Mouse (Mus musculus): ENCODE results near the gene Gm28308. TPM values are rescaled to one million over a fixed set of nuclear protein-coding genes. Genes with fewer than 3 reads are reported as not detected.

Gene Gm28308
- polyA plus RNA-seq, 1 experiment from 2014 or later, result not detected

DNA sequence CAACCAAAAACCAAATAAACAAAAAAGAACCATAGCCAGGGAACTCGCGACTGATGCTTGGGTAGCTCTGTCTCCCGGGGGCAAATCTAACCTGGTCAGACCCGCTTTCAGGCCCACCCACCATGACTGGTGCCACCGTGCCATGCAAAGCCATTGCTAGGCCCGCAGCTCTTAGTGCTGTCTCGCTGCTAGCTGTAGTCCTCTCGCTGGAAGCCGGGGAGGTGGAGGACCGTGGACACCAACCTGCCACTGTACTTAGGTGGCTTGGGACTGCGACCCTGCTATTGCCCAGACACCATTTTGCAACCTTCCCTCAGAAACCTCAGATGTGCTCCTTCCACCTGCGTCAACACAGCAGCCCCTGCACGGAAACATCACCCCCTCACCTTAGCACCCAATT, 1.2 kb downstream of the Gm28308 start:
- Histone ChIP-seq H3K4me2 (replicated peaks) (no peak overlapping the region), H3K4me1 (peaks cover 3% of the 10 kb centered on the region), H3K9me3 (no peaks in the 10 kb centered on the region), H3K9ac (no peak overlapping the region), H3K27ac (no peak overlapping the region), H3K36me3 (no peaks in the 10 kb centered on the region), H3K27me3 (peaks cover 95% of the 10 kb centered on the region), H3K4me3 (no peak overlapping the region)
- 3% methylated on average over 13 of the region's 13 CpGs for WGBS
- ATAC-seq (ENCODE audit: insufficient number of reproducible peaks, insufficient read depth, low FRiP score, low TSS enrichment), result no peak

DNA sequence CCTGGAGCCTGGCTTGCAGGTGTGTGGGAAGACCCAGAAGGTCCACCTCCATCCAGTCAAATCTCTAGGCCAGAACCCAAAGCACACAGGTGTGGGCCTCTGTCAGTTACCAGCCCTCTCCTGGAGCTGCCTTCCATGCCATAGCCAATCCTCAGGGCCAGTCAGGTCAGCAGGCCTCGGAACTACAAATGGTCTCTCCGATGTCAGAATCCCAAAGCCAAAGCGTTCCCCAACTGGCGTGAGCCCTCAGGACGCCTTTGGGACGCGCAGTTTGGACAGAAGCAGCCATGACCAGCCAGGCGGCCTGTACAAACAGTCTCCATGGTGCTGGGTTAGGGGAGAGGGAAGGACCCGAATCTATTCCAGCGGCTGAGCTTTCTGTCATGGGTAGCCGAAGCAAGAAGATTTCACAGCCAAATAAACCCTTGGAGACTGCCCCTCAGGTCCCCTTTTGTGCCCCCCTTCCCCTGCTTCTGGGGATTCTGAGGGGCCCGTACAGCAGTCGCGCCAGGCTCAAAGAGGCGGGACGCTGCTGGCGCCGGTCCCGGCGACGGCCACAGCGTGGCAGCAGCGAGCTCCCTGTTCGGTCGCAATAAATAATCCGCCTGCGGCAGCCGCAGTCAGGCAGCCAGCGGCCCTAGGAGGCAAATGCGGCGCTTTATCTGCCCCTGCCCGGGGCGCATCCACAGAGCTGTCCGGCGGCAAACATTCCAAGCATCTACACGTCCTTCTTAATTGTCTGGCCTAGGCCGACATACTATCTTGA, 1.8 kb downstream of the Gm28308 start:
- no peak overlapping the region for H3K9ac ChIP-seq
- ATAC-seq (ENCODE audit: insufficient number of reproducible peaks, insufficient read depth, low FRiP score, low TSS enrichment), result no peak

DNA sequence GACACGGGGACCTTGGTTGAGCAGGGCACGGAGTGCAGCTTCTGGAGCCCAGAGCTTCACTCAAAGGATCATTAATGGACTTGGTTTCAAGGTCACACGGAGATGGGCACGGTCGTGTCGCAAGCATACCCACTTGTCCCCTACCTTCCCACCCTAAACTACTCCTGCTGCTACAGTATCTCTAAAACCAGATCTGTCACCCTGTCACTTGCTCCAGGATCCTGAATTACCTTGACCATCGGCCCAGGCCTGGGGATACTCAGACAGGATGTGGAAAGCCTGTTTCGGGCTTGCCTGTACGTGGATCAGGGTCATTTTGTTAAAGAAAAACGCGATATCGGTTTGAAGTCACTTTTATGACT, 3.5 kb downstream of the Gm28308 start:
- Histone ChIP-seq H3K4me3 (no peak overlapping the region), H3K9me3 (no peaks in the 10 kb centered on the region), H3K36me3 (no peaks in the 10 kb centered on the region), H3K27ac (no peak overlapping the region), H3K9ac (no peak overlapping the region), H3K27me3 (peaks cover 95% of the 10 kb centered on the region), H3K4me1 (no peaks in the 10 kb centered on the region), H3K4me2 (replicated peaks) (no peak overlapping the region)
- 5% methylated on average over 12 of the region's 12 CpGs for whole genome bisulfite sequencing
- ATAC-seq (ENCODE audit: insufficient number of reproducible peaks, insufficient read depth, low FRiP score, low TSS enrichment), result no peak

More for the DNA sequence above, 1.8 kb downstream of the Gm28308 start:
- Histone ChIP-seq H3K27ac (no peak overlapping the region), H3K4me1 (no peaks in the 10 kb centered on the region), H3K36me3 (no peaks in the 10 kb centered on the region), H3K4me3 (no peak overlapping the region), H3K9me3 (no peaks in the 10 kb centered on the region), H3K27me3 (peaks cover 95% of the 10 kb centered on the region), H3K4me2 (replicated peaks) (no peak overlapping the region)
- WGBS, result under 1% methylated on average over 37 of the region's 37 CpGs

DNA sequence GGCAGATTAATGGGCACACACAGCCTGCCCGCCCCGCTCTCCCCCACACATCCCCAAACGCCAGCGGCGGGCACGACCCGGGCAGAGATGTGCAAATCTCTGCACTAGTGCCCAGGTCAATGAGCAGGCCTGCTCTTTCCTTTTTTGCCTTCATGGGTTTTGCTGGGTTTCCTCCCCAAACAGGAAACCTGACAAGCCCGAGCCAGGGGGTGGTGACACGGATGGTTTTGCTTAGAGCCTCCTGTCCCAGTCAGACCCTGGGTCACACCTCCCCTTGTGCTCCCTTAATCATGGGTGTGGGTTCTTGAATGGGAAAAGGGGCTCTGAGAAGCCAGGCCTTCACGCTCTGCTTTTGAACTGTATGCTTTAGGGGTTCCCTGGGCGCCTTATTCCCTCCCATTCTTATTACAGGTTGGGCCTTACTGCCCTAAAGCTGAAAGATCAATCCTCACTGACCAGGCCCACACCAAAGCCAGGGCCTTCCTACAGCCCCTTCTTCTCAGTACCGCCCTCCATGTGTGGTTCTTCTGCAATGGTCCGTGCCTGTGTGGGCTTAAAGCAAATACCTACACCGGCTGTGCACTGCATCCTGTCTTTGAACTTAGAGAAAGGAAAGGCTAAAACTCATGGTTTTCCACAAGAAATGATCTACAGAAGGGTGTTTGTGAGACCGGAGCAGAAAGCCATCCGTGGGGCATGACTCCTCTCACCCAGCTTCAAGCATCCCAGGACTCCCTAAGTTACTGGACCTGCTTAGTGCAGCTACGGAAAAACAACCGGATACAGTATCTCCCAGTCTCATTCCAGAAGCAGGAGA, 4.1 kb downstream of the Gm28308 start:
- no peak overlapping the region for H3K4me3 ChIP-seq
- peaks cover 95% of the 10 kb centered on the region for H3K27me3 ChIP-seq
- no peak overlapping the region for H3K4me2 ChIP-seq (replicated peaks)
- no peaks in the 10 kb centered on the region for H3K9me3 ChIP-seq
- H3K9ac ChIP-seq, result no peak overlapping the region
- 3% methylated on average over 18 of the region's 18 CpGs for WGBS
- H3K4me1 ChIP-seq, result 0 out of 2 replicates have a peak, but pooled peaks cover 4% of the 10 kb centered on the region
- H3K36me3 ChIP-seq, result no peaks in the 10 kb centered on the region
- no peak for ATAC-seq (ENCODE audit: insufficient number of reproducible peaks, insufficient read depth, low FRiP score, low TSS enrichment)
- H3K27ac ChIP-seq, result no peak overlapping the region

DNA sequence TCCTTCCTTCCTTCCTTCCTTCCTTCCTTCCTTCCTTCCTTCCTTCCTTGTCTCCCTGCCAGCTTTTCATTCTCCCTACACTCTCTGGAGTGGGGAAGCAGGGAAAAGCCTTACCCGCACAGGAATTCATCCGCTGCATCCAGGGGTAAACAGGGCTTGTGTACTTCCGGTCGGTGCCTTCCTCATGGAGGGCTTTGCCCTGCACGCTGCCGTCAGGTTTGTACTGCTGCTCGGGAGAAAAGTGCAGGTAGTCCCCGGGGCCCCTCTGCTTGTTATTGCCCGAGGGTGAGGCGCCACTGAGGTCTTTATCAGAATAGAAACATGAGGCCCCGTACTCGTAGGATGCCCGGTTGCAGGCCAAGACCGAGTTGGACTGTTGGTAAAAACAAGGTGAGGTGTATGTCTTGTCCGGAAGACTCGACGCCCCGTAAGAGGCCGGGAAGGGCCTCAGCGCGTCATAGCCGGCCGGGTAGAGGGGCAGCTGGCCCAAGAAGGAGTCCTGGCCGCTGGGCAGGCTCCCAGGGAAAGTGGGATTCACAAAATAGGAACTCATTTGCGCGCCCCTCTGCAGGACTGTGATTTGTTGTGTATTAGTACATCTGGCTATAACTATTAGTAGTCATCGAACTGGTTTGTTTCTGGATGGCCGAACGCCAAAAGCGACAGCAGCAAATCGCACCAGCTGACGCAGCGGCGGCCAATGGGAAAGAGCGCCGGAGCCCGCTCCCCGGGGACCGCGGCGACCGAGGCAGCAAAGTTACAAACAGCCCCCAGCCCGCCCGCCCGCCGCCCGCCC, 4.9 kb downstream of the Gm28308 start, which contains the start of gene Hoxa6:
Gene Hoxa6 (minus strand): TSS at position 651 of the 796 bp plus-strand sequence.
- Histone ChIP-seq H3K4me1 (0 out of 2 replicates have a peak, but pooled peaks cover 9% of the 10 kb centered on the region), H3K4me2 (replicated peaks) (no peak within 1 kb of the TSS), H3K4me3 (no peak within 1 kb of the TSS), H3K27me3 (peaks cover 97% of the 10 kb centered on the region), H3K27ac (no peak within 1 kb of the TSS), H3K9ac (no peak within 1 kb of the TSS), H3K36me3 (no peaks in the 10 kb centered on the region), H3K9me3 (no peaks in the 10 kb centered on the region)
- ATAC-seq (ENCODE audit: insufficient number of reproducible peaks, insufficient read depth, low FRiP score, low TSS enrichment), result no peak
- WGBS, result under 1% methylated on average over 47 of the region's 47 CpGs

DNA sequence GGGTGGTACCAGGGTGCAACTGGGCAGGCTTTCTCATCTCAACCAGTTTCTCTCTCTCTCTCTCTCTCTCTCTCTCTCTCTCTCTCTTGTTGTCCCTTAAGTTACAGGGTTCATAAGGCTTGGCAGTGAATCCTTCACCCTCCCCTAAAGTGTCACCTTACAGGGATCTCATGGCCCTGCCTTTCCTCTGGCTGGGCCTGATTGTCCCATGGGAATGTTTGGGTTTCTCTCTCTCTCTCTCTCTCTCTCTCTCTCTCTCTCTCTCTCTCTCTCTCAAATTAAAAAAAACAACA, 5.5 kb downstream of the Gm28308 start:
- H3K4me3 ChIP-seq, result no peak overlapping the region
- H3K4me2 ChIP-seq (replicated peaks), result no peak overlapping the region
- H3K27ac ChIP-seq, result no peak overlapping the region
- ATAC-seq (ENCODE audit: insufficient number of reproducible peaks, insufficient read depth, low FRiP score, low TSS enrichment), result no peak
- H3K27me3 ChIP-seq, result peaks cover 99% of the 10 kb centered on the region
- no peak overlapping the region for H3K9ac ChIP-seq
- no peaks in the 10 kb centered on the region for H3K9me3 ChIP-seq
- 0 out of 2 replicates have a peak, but pooled peaks cover 9% of the 10 kb centered on the region for H3K4me1 ChIP-seq
- no peaks in the 10 kb centered on the region for H3K36me3 ChIP-seq

DNA sequence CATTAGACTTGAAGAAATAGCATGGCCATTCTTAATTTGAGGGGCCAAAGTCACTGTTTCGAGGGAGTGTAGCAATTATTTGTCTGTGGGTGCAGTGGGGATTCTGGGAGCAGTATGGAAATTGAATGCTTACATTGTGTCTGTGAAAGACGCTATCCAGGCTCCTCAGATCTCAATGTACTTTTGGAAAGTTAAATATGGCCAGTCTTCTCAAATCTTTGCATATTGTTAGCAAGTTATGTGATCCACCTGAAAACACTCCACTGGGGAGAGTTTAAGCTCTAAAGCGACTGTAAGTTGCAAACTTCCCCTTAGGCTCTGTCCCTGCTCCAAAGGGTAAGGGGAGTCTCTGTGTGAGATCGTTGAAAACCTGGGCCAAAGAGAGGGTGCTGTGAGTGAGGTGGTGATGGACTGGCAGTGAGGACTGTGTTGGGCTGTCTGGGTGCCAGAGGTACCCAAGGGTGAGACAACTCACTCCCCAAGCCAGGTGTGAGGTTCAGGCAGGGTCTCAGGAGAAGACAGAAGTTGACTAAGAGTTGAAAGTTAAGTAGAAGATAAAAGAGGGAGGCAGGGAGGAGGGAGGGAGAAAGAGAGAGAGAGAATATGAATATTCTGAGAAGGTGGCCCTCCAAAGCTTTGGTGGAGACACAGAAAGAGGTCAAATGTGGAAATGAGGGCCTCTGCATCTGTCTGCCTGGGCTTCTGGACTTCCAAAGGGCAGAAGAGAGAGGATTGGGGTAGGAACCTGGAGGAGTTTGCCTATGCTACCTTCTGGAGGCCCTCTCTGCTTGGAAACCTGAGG, 6.1 kb downstream of the Gm28308 start:
- H3K9ac ChIP-seq, result no peak overlapping the region
- no peak overlapping the region for H3K4me3 ChIP-seq
- H3K27me3 ChIP-seq, result peaks cover 98% of the 10 kb centered on the region
- ATAC-seq (ENCODE audit: insufficient number of reproducible peaks, insufficient read depth, low FRiP score, low TSS enrichment), result no peak
- no peak overlapping the region for H3K4me2 ChIP-seq (replicated peaks)
- 3% methylated on average over 4 of the region's 4 CpGs for WGBS
- no peak overlapping the region for H3K27ac ChIP-seq
- 0 out of 2 replicates have a peak, but pooled peaks cover 9% of the 10 kb centered on the region for H3K4me1 ChIP-seq
- H3K36me3 ChIP-seq, result no peaks in the 10 kb centered on the region
- no peaks in the 10 kb centered on the region for H3K9me3 ChIP-seq

DNA sequence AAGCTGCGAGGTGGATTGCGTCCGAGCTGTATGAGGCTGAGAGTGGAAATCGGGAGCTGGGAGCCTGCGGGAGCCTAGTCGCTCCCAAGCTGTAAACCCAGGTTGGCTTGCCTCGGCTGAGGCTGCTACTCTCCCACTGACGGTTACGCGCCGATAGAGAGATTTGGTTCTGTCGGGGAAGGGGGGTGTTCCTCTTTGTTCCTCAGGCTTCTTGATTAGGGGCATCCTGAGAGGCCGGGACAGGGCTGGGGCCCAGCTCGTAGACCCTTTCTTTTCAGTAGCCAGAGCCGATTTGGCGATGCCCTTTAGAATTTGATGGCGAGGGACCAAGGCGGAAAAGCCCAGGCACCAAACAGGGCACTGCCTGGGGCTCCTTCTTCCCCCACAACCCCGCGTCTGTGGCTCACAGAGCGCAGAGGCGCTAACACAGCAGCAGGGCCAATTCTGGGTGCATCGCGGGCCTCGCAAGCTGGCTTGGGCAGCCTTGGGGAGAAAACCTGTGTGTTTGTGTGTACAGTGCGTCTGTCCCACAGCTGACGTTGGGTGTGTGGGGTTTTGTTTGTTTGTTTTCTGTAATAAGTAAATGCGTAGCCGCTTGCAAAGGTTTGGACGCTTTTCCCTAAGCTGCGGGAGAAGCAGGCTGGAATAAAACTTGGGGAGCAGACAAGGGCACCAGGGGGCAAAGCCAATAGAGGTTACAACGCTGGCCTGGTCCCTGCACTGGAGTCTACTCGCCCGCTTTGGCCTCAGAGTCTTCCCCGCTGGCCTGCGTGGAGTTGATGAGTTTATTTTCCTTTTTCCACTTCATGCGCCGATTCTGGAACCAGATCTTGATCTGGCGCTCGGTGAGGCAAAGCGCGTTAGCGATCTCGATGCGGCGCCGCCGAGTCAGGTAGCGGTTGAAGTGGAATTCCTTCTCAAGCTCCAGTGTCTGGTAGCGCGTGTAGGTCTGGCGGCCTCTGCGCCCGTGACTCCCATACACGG, 7.2 kb downstream of the Gm28308 start:
- Histone ChIP-seq H3K4me1 (0 out of 2 replicates have a peak, but pooled peaks cover 9% of the 10 kb centered on the region), H3K9me3 (no peaks in the 10 kb centered on the region), H3K27ac (no peak overlapping the region), H3K9ac (no peak overlapping the region), H3K27me3 (peaks cover 92% of the 10 kb centered on the region), H3K4me2 (replicated peaks) (no peak overlapping the region), H3K4me3 (no peak overlapping the region), H3K36me3 (no peaks in the 10 kb centered on the region)
- 1% methylated on average over 55 of the region's 55 CpGs for WGBS
- no peak for ATAC-seq (ENCODE audit: insufficient number of reproducible peaks, insufficient read depth, low FRiP score, low TSS enrichment)

DNA sequence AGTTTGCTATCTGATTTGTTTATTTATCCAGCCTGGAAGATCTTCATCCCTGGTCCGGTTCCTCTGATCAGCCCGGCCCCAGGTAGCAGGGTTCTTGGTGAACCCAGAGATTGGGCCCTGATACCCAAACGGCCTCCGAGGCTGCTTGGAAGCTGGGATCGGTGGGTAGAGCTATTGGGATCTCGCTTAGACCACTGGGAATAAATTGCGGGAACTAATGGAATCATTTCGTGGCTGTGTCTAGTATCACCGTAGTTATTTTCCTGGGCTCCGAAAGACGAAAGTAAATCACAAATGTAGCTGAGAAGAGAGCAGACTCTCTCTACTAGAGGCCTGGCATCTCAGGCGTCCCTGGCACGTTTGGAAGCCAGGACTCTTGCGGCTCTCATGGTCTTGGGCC, 7.9 kb downstream of the Gm28308 start:
- Histone ChIP-seq H3K27me3 (peaks cover 93% of the 10 kb centered on the region), H3K36me3 (no peaks in the 10 kb centered on the region), H3K9ac (no peak overlapping the region), H3K9me3 (no peaks in the 10 kb centered on the region), H3K4me1 (0 out of 2 replicates have a peak, but pooled peaks cover 9% of the 10 kb centered on the region), H3K4me3 (no peak overlapping the region), H3K4me2 (replicated peaks) (no peak overlapping the region), H3K27ac (no peak overlapping the region)
- 3% methylated on average over 14 of the region's 14 CpGs for WGBS
- ATAC-seq (ENCODE audit: insufficient number of reproducible peaks, insufficient read depth, low FRiP score, low TSS enrichment), result no peak

DNA sequence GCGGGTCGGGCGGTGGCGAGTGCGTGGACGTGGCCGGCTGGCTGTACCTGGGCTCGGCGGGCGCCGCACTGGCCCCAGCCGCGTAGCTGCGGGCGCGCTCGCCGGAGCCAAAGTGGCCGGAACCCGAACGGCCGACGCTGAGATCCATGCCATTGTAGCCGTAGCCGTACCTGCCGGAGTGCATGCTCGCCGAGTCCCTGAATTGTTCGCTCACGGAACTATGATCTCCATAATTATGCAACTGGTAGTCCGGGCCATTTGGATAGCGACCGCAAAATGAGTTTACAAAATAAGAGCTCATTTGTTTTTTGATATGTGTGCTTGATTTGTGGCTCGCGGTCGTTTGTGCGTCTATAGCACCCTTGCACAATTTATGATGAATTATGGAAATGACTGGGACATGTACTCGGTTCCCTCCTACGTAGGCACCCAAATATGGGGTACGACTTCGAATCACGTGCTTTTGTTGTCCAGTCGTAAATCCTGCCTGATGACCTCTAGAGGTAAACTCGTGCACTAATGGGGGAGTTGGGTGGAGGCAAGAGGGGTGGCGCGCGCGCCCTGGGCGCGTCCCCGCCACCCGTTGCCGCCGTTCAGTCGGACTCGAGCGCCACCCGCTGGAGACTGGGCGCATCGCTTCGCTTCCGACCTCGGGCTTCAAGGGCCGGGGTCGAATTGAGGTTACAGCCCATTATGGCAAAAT, 8.9 kb downstream of the Gm28308 start, which contains the start of gene Hoxa5:
Gene Hoxa5 (minus strand): TSS at position 538 of the 703 bp plus-strand sequence.
- Histone ChIP-seq H3K36me3 (no peaks in the 10 kb centered on the region), H3K9me3 (no peaks in the 10 kb centered on the region), H3K27me3 (peaks cover 93% of the 10 kb centered on the region), H3K4me1 (0 out of 2 replicates have a peak, but pooled peaks cover 9% of the 10 kb centered on the region), H3K4me2 (replicated peaks) (peak within 1 kb of the TSS; percentile 41), H3K4me3 (peak within 1 kb of the TSS; percentile 17), H3K9ac (no peak within 1 kb of the TSS), H3K27ac (no peak within 1 kb of the TSS)
- under 1% methylated on average over 65 of the region's 65 CpGs for WGBS
- ATAC-seq (ENCODE audit: insufficient number of reproducible peaks, insufficient read depth, low FRiP score, low TSS enrichment), result no peak
